Mouse (Mus musculus) gastrocnemius, postnatal 10 days (tissue): ENCODE measurements at regions not wholly inside any gene's neighbourhood (a gene's known extent, or its start where the extent isn't known, plus 50 kb on each side); places are given as distances from the start of the nearest gene placed in this dataset.

Experiments
- DNase-seq: peaks from one replicate; pipeline ENCODE4 v3.0.0; 2021; ENCODE audit warnings: mixed read lengths

DNA sequence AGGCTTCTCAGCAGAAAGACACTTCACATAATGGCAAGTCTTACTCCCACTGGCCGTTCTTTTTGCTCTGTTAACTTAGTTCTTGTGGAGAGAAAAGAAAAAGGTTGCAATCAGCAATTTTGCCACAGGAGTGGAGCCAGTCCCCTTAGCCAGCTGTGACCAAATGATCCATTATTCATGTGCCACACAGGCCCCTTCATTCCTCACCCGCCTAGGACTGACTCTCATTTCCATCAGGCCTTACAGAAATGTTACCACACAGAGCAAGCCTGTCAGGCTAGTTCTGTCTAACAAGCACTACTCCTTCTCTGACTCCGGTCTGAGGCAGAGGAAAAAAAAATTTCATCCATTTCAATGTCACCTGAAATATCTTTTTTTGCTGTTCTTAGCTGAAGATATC is 1266.2 kb downstream of the Gsdmc2 start:
- no peak for DNase-seq

DNA sequence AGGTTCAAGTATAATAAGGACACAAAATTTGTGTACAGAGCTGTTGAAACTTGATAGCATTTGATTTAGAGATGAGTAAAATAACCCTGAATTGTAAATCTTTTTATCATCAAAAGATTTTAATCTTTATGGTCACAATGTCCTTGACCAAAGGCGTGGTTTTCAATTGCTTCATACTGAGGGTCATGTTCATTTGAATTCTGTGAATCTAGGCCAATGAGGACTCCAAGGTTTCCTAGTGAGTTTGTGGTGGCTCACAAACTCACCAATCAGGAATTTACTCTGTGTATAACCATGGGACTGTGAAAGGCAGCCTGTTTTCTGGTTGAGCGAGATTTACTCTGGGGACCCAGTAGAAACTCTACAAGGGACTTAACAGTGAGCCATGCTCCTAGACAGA is 1269.2 kb downstream of the Gsdmc2 start:
- no peak for DNase-seq

DNA sequence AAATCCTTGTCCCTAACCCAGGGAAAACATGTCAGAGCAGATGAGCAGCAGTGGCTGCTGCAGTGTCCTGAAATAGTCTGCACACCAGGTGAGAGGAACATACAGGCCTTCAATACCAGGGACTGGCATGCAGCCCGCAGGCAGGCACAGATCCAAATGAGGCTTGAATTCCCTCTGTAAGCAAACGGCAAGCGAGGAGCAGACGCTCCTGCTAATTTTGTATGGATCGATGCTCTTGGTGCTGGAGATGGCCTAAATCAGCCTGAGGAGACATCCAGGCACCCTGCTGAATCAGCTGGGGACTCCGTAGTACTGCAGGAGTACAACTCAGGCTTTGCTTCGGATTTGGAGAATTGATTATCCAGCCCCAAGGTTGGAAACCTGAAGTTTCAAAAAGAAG is 1273.2 kb downstream of the Gsdmc2 start:
- peak; percentile 7 for DNase-seq

DNA sequence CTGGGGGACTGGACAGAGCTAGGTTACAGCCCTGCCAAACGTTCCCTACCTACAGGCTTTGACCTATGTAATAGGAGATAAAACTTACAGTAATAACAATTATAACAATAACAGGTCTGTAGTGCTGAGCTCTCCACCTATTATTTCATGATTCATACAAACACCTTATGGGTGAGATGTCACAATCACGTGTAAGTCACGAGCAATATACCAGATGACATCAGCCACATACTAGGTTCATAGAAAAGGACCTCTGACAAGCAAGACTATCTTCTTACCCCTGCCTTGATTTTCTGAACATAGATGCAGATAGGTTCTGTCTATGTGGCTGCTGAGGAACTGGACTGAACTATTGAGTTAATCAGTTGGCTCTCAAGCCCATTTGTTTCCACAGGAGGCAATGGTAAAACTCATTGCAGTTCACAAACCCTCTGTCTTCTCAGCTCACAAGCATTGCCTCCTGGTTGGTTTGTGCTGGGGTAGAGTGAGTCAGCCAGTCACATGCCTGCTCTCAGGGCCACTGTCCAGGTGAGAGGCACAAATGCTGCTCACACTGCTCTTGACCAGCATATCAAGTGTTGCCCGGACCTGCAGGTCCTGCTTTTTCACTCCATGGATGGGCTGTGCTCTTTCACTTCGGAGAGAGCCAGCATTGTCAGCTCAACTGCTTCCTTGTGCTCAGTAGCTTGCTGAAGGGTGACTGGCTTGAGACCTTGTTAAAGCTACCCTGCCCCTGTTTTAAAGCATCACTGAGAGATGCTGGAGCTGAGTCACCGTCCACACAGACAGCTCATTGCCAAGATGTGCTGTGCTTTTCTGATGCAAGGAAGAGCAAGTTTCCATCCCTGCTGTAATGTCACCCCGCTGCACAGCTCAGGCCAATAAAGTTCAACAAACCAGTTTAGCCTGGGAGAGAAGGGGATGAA is 1275.9 kb downstream of the Gsdmc2 start:
- DNase-seq = no peak

DNA sequence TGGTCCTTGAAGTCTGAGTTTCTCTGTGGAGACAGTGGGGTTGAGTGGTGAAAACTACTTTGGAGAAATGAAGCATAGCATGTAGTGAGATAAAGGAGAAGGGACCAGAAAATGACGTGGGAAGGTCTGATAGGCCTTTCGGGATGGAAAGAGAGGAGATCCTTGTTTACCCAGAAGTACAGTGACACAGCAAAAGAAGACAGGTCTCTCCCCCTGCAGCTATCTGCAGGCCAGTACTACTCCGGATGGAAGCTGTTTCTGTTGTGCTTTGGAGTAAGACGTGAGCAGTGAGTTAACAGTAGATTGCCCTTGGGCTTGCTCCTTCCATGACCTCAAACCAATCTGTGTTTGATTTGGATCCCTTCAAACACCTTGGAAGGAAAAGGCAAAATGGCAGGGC is 1277.5 kb downstream of the Gsdmc2 start:
- no peak for DNase-seq

DNA sequence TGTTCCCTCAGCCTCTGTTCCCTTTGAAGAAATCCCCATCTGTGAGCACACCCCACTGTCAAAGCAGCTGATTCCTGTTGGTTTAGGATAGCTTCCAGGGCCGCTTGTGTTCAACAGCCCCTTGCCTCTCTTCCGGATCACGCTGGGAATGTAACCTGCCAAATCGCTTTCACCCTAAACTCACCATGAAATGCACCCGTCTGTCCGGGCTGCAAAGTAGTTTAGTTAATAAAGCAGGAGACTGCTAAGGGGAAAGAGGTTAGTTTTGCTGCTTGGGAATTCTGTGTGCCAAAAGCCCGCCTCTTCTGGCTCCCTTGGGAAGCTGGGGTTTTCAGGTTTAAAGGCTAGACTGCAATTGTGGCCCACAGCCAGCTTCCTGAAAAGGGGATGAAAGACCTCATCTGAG is 1278.9 kb downstream of the Gsdmc2 start:
- DNase-seq = peak; percentile 38

DNA sequence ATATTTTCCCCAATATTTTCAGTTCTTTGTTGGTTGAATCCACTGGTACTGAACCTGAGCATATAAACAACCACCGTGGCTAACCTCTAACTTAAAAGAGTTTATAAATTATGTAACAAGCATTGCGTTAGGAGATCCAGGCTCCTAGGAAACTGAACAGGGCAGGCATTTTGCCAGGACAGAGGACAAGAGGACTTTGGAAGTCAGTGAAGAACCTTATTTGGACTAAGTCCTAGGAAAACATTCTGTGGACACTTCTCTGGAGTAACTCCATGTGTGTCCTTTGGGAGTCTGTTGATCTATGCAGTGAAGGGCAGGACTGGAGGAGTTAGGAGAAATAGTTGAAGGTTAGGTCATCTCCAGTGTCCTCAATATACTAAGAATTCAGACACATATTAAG is 1311.7 kb downstream of the Gsdmc2 start:
- no peak for DNase-seq

DNA sequence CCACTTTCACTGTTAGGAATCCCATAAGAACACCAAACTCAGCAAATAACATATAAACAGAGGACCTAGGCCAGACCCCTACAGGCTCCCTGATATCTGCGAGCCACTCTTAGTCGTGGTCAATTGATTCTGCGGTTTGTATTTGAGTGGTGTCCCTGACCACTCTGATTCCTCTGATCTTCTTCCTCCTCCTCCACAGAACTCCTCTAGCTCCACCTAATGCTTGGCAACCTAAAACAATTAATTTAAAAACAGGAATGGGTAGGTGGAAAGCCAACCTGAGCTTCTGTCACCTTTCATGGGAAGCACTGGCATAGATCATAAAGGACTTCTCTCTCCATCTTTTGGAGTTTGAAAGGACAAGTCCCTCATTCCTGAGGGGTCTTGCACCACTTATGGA is 1316.0 kb downstream of the Gsdmc2 start:
- DNase-seq = no peak

DNA sequence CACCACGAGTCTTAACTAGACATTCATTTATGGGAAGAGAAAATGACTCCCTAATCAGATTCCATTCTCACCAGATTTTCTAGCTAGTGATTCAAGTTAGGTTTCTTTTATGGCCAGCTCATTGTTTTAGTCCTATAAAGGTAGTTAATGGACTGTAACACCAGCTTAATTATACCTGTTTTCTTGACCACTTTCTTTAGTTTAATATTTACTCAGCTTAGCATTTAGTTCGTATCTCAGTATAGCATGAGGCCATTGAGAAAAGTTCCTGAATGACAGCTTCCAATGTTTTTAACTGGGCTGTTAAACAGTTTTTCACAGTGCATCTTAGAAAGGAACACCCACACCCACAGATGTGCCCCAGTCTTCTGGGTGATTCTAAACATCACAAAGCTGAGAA is 1320.3 kb downstream of the Gsdmc2 start:
- DNase-seq = no peak

DNA sequence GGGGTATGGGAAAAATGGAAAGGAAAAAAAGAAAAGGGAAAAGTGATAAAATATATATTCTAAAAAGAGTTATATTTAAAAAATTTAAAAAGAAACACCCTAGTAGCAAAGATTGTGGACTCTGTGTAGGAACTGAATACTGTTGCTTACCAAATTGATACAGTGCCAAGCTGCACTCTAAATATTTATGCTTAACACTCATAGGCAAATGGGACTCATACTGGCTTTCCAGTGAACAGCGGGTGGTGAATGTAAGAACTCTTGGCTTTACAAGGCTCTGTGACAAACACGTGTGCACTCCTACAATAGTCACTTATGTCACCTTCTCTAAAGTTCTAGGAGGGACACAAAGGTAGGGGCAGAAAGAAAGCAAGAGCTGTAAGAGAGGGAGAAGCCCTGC is 1320.8 kb downstream of the Gsdmc2 start:
- DNase-seq = no peak

DNA sequence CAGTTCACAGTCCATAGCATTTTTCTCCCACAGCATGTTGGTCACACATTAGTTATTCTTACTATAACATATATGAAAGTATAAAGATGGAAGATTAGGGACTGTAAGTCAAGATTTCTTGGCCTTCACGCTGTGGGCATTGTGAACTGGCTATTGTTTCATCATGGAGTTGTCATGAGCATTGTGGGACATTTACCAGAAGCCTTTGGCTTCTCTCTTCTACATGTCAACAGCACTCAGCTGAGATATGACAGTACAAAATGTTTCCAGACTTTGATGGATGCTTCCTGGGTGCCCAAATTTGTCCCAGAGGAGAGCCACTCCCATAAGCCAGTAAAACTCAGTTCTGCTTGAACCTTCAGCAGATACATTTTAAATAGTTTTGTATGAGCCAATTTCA is 1331.5 kb downstream of the Gsdmc2 start:
- no peak for DNase-seq

DNA sequence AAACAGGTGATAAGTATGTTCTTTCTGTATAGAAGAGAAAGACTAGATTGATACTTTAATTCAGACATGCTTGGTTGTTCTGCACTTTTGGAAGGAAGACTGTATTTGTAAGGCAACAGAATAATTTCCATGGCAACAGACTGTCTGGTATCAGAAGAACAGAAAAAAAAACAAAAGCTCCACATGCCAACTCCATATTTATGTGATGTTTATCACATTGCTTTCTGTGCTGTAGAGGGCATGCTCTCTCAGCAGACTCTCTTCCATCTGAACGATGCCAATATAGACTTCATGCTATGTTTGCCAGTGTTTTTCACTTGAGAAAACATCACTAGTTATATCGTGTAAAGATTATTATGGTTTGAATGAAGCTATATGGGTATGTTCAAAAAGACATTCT is 1333.5 kb downstream of the Gsdmc2 start:
- no peak for DNase-seq

DNA sequence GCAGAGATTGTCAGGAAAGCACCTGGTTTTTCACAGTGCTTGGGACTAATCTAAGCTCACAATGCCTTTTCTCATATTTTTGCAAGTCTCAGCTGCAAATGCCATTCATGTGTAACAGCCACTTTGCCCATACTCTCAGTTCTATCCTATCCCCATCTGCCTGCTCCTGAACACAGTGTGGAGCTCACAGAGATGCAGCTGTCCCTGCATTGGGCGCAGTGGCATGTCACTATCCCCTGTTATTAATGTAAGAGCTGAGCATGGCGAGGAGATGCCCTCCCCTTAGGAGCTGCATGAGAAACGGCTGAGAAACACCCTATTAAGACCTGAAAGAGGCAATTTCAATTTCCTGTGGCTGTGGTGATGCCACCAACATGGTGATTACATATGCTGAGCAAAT is 1341.1 kb downstream of the Gsdmc2 start:
- no peak for DNase-seq

DNA sequence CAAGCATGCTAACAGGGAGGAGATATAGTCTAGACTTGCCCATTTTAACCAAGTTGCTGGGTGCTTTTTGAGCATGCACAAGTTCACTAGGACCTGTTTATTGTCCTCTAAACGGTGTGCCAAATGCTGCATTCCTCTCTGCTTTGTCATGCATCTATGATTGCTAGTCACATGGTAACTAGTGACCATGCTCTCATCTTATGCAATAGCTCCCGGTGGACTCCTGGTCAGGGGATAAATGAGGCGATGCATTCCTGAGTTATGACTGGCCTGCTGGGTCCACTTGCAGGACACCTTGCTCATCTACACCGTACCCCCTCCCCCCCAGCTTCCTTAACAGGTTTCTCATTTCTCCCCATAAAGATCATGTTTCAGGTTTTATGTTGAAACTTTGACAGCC is 1344.0 kb downstream of the Gsdmc2 start:
- no peak for DNase-seq

DNA sequence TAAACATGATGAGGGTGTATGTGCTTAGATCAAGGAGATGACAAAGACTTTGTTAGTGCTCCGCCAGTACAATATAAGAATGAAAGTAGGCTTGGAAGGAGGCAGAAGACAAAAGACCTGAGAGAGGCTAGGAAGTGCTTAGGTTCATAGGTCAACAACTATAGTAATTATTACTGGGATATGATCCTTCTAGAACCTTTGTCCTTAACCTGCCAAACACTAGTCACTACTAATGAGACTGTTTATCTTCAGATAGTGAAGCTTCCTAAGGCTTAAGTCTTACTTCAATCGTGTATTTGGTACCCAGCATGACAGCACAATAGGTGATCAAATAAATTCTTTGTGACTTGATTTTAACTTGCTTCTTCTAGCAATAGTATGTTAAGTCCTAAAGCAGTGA is 1344.5 kb downstream of the Gsdmc2 start:
- no peak for DNase-seq

DNA sequence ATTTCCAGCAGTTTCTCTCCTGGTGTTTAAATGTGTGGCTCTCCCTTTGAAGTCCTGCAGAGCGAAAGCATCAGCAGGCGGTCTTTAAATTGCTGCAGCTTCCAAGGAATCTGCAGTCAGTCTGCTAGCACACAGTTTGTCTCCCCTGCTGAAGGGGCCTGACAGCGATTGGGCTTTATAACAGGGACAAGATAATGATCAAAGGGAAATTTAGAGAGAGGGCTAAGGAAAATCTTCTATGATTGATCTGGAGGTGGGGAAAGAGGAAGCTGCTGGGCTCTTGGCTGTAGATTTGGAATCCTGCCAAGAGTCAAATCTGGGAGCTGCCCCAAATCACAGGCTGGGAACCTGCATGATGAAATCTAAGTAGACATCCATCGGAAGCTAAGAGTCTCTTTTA is 1348.8 kb downstream of the Gsdmc2 start:
- DNase-seq = no peak

DNA sequence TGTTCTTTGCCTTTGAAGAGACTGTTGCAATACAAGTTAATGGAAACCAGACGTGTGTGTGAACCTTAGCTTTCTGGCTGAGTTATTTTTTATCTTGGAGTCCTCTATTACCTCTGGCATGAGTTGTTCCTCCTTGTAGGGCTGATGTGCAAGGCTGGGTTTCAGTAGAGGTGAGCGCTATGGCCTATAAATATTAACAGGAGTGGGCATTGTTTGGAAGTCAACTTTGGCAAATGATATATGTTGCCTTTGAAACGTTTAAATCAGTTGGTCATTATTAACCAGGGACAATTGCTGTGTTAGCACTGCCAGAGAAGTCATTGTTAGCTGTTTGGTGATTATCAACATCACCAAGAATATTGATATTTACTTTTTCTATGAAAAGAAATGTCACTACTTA is 1352.6 kb downstream of the Gsdmc2 start:
- DNase-seq = no peak

DNA sequence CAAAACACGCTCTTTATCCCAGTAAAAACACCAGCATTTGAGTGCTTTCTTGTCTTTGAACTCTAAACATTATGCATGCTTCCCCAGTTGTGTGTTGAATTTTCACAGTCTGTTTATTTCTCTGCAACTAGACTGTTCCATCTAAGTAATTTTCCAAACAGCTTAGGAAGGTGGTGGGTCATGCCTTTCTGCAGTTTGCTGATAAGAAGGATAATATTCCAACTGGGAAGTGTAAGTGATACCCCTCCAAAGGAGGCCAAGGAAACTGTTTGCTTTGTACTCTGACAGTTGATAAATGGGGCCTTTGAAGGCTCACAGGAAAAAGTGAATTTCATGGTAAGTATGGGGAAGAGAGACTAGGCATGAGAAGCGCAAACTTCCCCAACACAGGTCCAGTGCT is 1354.4 kb downstream of the Gsdmc2 start:
- no peak for DNase-seq

DNA sequence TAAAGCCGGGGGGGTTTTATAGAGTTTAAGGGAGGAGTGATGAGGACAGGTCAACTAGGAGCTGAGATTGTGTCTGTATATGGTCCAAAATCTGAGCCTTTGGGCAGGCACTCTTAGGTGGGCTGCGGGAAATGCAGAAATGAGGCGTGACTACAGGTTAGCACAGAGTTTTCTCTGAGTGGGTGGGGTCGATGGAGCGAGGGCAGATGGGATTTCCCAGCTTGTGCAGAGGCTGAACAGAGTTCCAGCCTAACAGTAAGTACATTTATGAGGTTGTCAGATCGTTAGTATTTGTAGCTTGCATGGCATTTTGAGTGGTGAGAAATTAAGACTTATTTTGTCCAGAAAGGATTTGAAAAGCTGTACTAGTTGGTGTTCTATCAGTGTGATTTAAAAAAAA is 1358.4 kb downstream of the Gsdmc2 start:
- no peak for DNase-seq

DNA sequence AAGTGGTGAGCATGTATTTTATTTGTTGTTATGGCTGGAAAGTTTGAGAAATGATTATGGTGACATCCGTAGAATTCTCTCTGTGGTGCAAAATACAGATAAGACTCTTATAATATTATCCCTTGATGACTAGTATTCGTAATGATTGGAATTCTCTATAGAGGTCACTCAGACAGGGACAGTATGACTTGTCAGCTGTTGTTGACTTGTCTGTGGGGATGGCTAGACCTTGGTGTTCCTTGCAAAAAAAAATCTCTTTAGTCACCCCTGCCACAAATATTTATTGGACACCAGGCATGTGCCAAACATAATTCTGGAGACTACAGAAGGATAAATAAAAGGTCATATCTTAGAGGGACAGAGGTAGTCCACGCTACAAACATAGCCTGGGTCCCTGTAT is 1360.6 kb downstream of the Gsdmc2 start:
- DNase-seq = no peak

DNA sequence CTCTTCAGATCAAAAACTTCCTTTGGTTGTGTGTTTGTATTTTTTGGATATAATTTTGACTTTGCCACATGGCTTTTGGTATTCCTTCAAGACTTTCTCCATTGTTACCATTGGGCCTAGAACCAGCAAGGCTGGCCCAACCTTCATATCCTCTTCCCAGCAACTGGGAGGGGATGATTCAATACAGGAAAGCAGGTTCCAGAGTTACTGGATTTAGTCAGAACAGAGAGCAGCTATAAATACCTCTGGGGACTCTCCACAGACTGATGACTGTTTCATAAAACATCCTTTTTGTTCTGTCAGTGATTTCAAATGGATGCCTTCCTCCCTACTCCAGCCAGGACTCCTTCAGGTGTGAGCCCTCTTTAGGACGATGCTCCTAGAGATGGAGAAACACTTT is 1361.4 kb downstream of the Gsdmc2 start:
- no peak for DNase-seq

DNA sequence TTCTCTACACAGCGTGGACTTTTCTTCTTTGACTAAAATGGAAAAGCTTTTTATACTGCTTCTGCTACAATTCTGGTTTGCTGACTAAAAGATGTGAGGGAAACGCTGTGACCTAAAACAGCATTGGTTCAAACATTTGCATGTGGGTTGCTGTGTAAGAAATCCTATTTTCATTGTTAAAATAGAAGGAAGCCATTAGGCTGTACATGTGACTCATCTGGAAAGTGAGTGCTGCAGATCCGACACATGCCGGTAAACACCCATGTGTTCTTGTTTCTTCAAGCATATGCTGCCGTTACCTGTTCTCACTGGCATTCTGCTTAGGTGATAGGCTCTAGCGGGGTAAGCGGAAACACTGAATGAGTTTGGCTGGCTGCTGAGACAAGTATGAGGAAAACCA is 1362.6 kb downstream of the Gsdmc2 start:
- DNase-seq = no peak

DNA sequence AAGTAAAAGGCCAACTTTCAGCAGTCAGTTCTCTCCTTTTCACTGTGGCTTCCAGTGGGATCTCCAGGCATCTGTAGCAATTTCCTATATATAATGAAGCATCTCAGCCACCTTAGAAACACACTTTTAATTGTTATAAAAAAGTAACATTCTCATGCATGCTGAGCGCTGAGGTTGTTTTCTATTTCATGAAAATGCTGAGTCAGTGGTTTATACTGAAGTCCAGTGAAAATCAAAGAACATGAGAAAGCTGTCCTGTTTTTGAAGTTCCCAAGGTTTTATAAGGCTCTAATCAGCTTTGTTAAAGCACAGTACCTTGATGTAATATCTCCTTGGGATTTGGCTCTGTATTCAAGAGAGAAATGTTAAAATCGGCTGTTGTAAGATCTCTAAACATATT is 1367.2 kb downstream of the Gsdmc2 start:
- DNase-seq = no peak

DNA sequence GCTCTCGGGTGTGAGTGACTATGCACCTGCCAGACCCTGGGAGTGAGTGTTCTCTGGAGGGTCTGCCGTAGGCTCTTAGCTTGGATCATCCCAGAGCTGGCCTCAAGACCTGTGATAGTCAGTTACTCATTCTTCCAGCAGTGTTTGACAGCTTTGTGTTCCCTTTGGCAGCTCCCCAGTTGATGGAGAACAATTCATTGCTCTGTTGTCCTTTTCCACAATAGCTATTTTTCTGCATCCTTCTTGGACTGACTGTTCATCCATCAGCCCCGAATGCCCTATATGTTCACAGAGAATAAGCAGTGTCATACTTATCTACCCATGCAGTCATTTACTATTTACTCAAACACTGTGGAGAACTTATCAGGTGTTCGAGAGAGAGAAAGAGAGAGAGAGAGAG is 1368.5 kb downstream of the Gsdmc2 start:
- no peak for DNase-seq
